Mouse (Mus musculus): ENCODE data around the gene Ppm1m.

- TF ChIP-seq CTCF (IDR thresholded peaks at IDR 0.05) (no peak), EP300 (IDR thresholded peaks at IDR 0.05) (no peak)
These were observed 4.7 kb upstream of the Ppm1m start for GRCm38 (mm10) chr9:106203990-106204851.
